Mouse (Mus musculus): ENCODE measurements around the gene Fastk. TPM values are rescaled to one million over a fixed set of nuclear protein-coding genes. Genes with fewer than 3 reads are reported as not detected.
A peak's percentile ranks its signal among the peaks of the same experiment; 100 is the strongest.

The Fastk gene
- polyA plus RNA-seq, 1 experiment from 2014 or later = 107 TPM

- Histone ChIP-seq H3K4me3 (ENCODE audit: low read depth, low read length) (no peak overlapping the region), H3K36me3 (ENCODE audit: control insufficient read depth, insufficient read depth, low read length) (peaks cover 31% of the 10 kb centered on the region; the same call in 1 of the 2 replicates), H3K9me3 (ENCODE audit: control insufficient read depth, low read length) (no peaks in the 10 kb centered on the region), H3K9ac (ENCODE audit: low read length) (no peak overlapping the region), H3K27me3 (replicated peaks; ENCODE audit: control insufficient read depth, insufficient read depth, low read length) (no peaks in the 10 kb centered on the region), H3K4me1 (replicated peaks; ENCODE audit: control insufficient read depth, insufficient read depth, low read length) (peaks cover 19% of the 10 kb centered on the region), H3K4me2 (ENCODE audit: low read length) (no peak overlapping the region), H3K27ac (ENCODE audit: low read depth) (no peak overlapping the region)
- 88% methylated on average over 9 of the region's 9 CpGs for WGBS
- DNase-seq (ENCODE audit: low spot score) = no peak
- no peak for ATAC-seq (replicated peaks; ENCODE audit: low FRiP score, low TSS enrichment, low read depth)
Measured at GRCm38 (mm10) chr5:24420381-24420780, 24.7 kb downstream of the Fastk start.

- DNase-seq (ENCODE audit: low spot score) (no peak), ATAC-seq (replicated peaks; ENCODE audit: low FRiP score, low TSS enrichment, low read depth) (no peak)
- no peak overlapping the region for H3K4me3 ChIP-seq (ENCODE audit: low read depth, low read length)
- peaks cover 31% of the 10 kb centered on the region; the same call in 1 of the 2 replicates for H3K36me3 ChIP-seq (ENCODE audit: control insufficient read depth, insufficient read depth, low read length)
- WGBS = 87% methylated on average over 10 of the region's 10 CpGs
- no peak overlapping the region for H3K9ac ChIP-seq (ENCODE audit: low read length)
- H3K4me2 ChIP-seq (ENCODE audit: low read length) = no peak overlapping the region
- peaks cover 9% of the 10 kb centered on the region for H3K4me1 ChIP-seq (replicated peaks; ENCODE audit: control insufficient read depth, insufficient read depth, low read length)
- no peak overlapping the region for H3K27ac ChIP-seq (ENCODE audit: low read depth)
- H3K27me3 ChIP-seq (replicated peaks; ENCODE audit: control insufficient read depth, insufficient read depth, low read length) = no peaks in the 10 kb centered on the region
- H3K9me3 ChIP-seq (ENCODE audit: control insufficient read depth, low read length) = no peaks in the 10 kb centered on the region
Measured at GRCm38 (mm10) chr5:24417587-24417986, 27.5 kb downstream of the Fastk start.

DNA sequence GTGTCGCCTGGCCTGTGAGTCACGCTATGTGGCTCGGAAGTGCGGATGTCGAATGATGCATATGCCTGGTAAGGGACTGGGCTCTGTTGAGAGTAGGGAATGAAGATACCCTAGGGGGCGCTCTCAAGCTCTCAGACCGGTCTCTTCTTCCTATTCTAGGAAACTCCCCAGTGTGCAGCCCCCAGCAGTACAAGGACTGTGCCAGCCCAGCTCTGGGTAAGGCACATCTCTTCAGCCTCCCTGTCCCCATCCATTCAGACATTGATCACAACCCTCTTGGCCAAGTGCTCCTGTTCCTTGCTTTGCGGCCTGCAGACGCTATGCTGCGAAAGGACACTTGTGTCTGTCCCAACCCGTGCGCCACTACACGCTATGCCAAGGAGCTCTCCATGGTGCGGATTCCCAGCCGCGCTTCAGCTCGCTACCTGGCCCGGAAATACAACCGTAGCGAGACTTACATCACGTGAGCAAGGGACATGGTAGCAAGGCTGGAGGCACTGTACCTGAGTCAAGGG, 28.8 kb downstream of the Fastk start:
- Histone ChIP-seq H3K4me2 (ENCODE audit: low read length) (peak overlapping the region; percentile 8), H3K36me3 (ENCODE audit: control insufficient read depth, insufficient read depth, low read length) (peaks cover 27% of the 10 kb centered on the region; the same call in 1 of the 2 replicates), H3K4me1 (replicated peaks; ENCODE audit: control insufficient read depth, insufficient read depth, low read length) (0 out of 2 replicates have a peak, but pooled peaks cover 5% of the 10 kb centered on the region), H3K4me3 (ENCODE audit: low read depth, low read length) (no peak overlapping the region), H3K27ac (ENCODE audit: low read depth) (no peak overlapping the region), H3K9ac (ENCODE audit: low read length) (no peak overlapping the region), H3K27me3 (replicated peaks; ENCODE audit: control insufficient read depth, insufficient read depth, low read length) (no peaks in the 10 kb centered on the region), H3K9me3 (ENCODE audit: control insufficient read depth, low read length) (no peaks in the 10 kb centered on the region)
- WGBS = 3% methylated on average over 21 of the region's 21 CpGs
- ATAC-seq (replicated peaks; ENCODE audit: low FRiP score, low TSS enrichment, low read depth) = peak; percentile 61
- DNase-seq (ENCODE audit: low spot score) = peak; percentile 82

GRCm38 (mm10) chr5:24413938-24414337, 31.1 kb downstream of the Fastk start:
- DNase-seq (ENCODE audit: low spot score) (no peak), ATAC-seq (replicated peaks; ENCODE audit: low FRiP score, low TSS enrichment, low read depth) (no peak)
- no peak overlapping the region for H3K4me2 ChIP-seq (ENCODE audit: low read length)
- no peaks in the 10 kb centered on the region for H3K27me3 ChIP-seq (replicated peaks; ENCODE audit: control insufficient read depth, insufficient read depth, low read length)
- 0 out of 2 replicates have a peak, but pooled peaks cover 5% of the 10 kb centered on the region for H3K4me1 ChIP-seq (replicated peaks; ENCODE audit: control insufficient read depth, insufficient read depth, low read length)
- no peak overlapping the region for H3K4me3 ChIP-seq (ENCODE audit: low read depth, low read length)
- H3K27ac ChIP-seq (ENCODE audit: low read depth) = no peak overlapping the region
- H3K36me3 ChIP-seq (ENCODE audit: control insufficient read depth, insufficient read depth, low read length) = peaks cover 11% of the 10 kb centered on the region
- no peak overlapping the region for H3K9ac ChIP-seq (ENCODE audit: low read length)
- 83% methylated on average over 13 of the region's 13 CpGs for WGBS
- no peaks in the 10 kb centered on the region for H3K9me3 ChIP-seq (ENCODE audit: control insufficient read depth, low read length)

DNA sequence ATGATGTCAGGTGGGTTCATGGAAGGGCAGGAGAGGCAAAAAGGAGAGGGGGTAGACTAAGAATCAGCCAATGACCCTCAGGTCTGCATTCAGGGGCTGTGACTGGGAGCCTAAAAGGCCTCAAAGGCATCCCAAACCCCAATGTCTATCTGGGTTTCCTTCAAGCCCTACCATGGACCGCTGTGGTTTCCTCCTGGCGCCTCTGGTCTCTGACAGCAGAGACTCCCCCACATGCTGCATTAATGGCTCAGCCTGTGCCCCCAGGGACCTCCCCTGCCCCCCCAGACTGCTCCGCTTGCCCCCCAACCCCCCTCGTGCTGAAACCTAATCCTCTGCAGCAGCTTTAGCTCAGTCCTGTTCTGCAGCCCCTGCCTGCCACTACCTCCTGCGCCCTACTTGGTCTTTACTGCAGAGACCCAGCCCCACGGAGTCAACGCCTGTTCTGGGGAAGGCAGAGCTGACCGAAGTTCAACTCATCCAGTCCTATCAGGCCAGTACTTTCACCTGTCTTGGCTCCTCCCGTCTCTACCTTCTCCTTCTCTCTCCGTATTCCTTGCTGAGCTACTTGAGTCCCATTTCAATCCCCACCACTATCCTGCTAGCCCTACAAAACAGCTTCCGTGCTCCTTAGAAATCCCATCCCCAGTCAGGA, 31.9 kb downstream of the Fastk start, which contains the start of gene Asic3:
TSS of gene Asic3 (plus strand) at position 351 of the 652 bp plus-strand sequence.
- peaks cover 6% of the 10 kb centered on the region for H3K36me3 ChIP-seq (ENCODE audit: control insufficient read depth, insufficient read depth, low read length)
- no peak within 1 kb of the TSS for H3K27ac ChIP-seq (ENCODE audit: low read depth)
- no peak within 1 kb of the TSS for H3K4me3 ChIP-seq (ENCODE audit: low read depth, low read length)
- no peak for DNase-seq (ENCODE audit: low spot score)
- H3K9ac ChIP-seq (ENCODE audit: low read length) = no peak within 1 kb of the TSS
- 35% methylated on average over 11 of the region's 11 CpGs for WGBS
- 0 out of 2 replicates have a peak, but pooled peaks cover 5% of the 10 kb centered on the region for H3K4me1 ChIP-seq (replicated peaks; ENCODE audit: control insufficient read depth, insufficient read depth, low read length)
- no peak for ATAC-seq (replicated peaks; ENCODE audit: low FRiP score, low TSS enrichment, low read depth)
- no peak within 1 kb of the TSS for H3K4me2 ChIP-seq (ENCODE audit: low read length)
- H3K9me3 ChIP-seq (ENCODE audit: control insufficient read depth, low read length) = no peaks in the 10 kb centered on the region
- no peaks in the 10 kb centered on the region for H3K27me3 ChIP-seq (replicated peaks; ENCODE audit: control insufficient read depth, insufficient read depth, low read length)

DNA sequence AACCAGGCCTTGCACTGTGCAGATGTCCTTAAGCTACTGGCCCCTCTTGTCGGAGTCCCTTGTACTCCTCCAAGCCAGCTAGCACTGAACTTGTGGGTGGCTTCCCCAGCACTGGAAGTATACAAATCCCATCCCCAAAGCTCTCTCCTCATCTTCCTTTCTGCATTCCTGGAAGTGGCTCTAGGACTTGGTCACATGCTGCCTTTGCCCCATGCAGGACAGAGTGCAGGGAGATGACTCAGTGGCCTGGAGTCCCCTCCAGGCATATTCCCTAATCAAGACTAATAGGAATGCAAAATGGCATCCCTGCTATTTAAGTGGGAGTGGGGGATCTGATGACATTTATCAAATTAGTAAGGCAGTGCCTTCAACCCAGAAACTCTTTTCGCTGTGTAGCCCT, 33.0 kb downstream of the Fastk start:
- Histone ChIP-seq H3K4me1 (replicated peaks; ENCODE audit: control insufficient read depth, insufficient read depth, low read length) (0 out of 2 replicates have a peak, but pooled peaks cover 5% of the 10 kb centered on the region), H3K9ac (ENCODE audit: low read length) (no peak overlapping the region), H3K36me3 (ENCODE audit: control insufficient read depth, insufficient read depth, low read length) (peaks cover 9% of the 10 kb centered on the region; the same call in 1 of the 2 replicates), H3K27me3 (replicated peaks; ENCODE audit: control insufficient read depth, insufficient read depth, low read length) (no peaks in the 10 kb centered on the region), H3K27ac (ENCODE audit: low read depth) (no peak overlapping the region), H3K9me3 (ENCODE audit: control insufficient read depth, low read length) (no peaks in the 10 kb centered on the region), H3K4me3 (ENCODE audit: low read depth, low read length) (no peak overlapping the region), H3K4me2 (ENCODE audit: low read length) (no peak overlapping the region)
- 68% methylated on average over 2 of the region's 2 CpGs for whole genome bisulfite sequencing
- DNase-seq (ENCODE audit: low spot score) (no peak), ATAC-seq (replicated peaks; ENCODE audit: low FRiP score, low TSS enrichment, low read depth) (no peak)

GRCm38 (mm10) chr5:24409466-24409865, 35.6 kb downstream of the Fastk start:
- Histone ChIP-seq H3K4me1 (replicated peaks; ENCODE audit: control insufficient read depth, insufficient read depth, low read length) (no peaks in the 10 kb centered on the region), H3K36me3 (ENCODE audit: control insufficient read depth, insufficient read depth, low read length) (peaks cover 19% of the 10 kb centered on the region; the same call in 1 of the 2 replicates), H3K4me2 (ENCODE audit: low read length) (no peak overlapping the region), H3K9ac (ENCODE audit: low read length) (no peak overlapping the region), H3K27ac (ENCODE audit: low read depth) (no peak overlapping the region), H3K9me3 (ENCODE audit: control insufficient read depth, low read length) (no peaks in the 10 kb centered on the region), H3K4me3 (ENCODE audit: low read depth, low read length) (no peak overlapping the region), H3K27me3 (replicated peaks; ENCODE audit: control insufficient read depth, insufficient read depth, low read length) (no peaks in the 10 kb centered on the region)
- 82% methylated on average over 2 of the region's 2 CpGs for WGBS
- ATAC-seq (replicated peaks; ENCODE audit: low FRiP score, low TSS enrichment, low read depth) (no peak), DNase-seq (ENCODE audit: low spot score) (no peak)

DNA sequence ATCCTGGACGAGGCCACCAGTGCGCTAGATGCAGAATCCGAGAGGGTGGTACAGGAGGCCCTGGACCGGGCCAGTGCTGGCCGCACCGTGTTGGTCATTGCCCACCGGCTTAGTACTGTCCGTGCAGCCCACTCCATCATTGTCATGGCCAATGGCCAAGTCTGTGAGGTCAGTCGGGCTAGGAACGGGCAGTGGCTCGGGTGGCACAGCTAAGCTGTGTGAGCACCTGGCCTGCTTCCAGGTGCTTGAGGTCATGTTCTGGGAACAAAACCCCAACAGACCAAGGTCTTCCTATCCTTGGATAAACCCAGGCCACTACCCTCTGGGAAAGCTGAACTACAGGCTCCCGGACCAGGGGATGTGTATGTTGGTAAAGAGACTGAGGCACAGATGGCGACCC, 36.4 kb downstream of the Fastk start:
- DNase-seq (ENCODE audit: low spot score) = no peak
- ATAC-seq (replicated peaks; ENCODE audit: low FRiP score, low TSS enrichment, low read depth) = no peak
- H3K36me3 ChIP-seq (ENCODE audit: control insufficient read depth, insufficient read depth, low read length) = peaks cover 22% of the 10 kb centered on the region
- H3K4me3 ChIP-seq (ENCODE audit: low read depth, low read length) = no peak overlapping the region
- H3K4me1 ChIP-seq (replicated peaks; ENCODE audit: control insufficient read depth, insufficient read depth, low read length) = no peaks in the 10 kb centered on the region
- H3K4me2 ChIP-seq (ENCODE audit: low read length) = no peak overlapping the region
- H3K27me3 ChIP-seq (replicated peaks; ENCODE audit: control insufficient read depth, insufficient read depth, low read length) = no peaks in the 10 kb centered on the region
- WGBS = 92% methylated on average over 13 of the region's 13 CpGs
- H3K27ac ChIP-seq (ENCODE audit: low read depth) = no peak overlapping the region
- no peak overlapping the region for H3K9ac ChIP-seq (ENCODE audit: low read length)
- no peaks in the 10 kb centered on the region for H3K9me3 ChIP-seq (ENCODE audit: control insufficient read depth, low read length)
